Mouse (Mus musculus): ENCODE measurements around the gene 1700001O22Rik.

DNA sequence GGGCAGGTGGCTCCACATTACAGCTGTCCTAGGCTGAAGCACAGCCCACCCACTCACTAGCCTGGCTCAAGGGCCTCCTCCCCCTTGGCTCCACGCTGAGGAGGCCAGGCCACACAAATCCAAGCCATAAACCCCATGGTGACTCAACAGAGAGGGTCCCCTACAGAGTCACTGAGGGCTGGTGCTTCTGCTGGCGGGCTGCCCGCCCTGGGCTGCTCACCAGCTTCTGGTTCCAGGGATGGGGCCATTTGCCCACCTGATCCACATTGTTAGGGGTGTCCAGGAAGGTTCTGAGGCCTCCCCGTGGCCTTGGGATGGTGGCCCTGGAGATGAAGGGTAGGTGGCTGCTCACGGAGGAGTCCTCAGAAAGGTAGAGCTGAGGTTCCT lies 7.6 kb downstream of the 1700001O22Rik start:
- TF ChIP-seq CTCF (IDR thresholded peaks at IDR 0.05; ENCODE audit: low read depth, low read length) = no peak
- TF ChIP-seq POLR2A (IDR thresholded peaks at IDR 0.05; ENCODE audit: insufficient read depth, low read length) = no peak
- no peak for TF ChIP-seq EP300 (IDR thresholded peaks at IDR 0.05; ENCODE audit: insufficient read depth, low read depth, low read length)
